Mouse (Mus musculus): ENCODE results near the gene Sema6b.
A peak's percentile ranks its signal among the peaks of the same experiment; 100 is the strongest.
"Not testable (repeated sequence)": the region's sequence is repeated elsewhere in the genome, so short reads cannot be mapped to it uniquely, and the experiment has no call there.

Gene Sema6b

DNA sequence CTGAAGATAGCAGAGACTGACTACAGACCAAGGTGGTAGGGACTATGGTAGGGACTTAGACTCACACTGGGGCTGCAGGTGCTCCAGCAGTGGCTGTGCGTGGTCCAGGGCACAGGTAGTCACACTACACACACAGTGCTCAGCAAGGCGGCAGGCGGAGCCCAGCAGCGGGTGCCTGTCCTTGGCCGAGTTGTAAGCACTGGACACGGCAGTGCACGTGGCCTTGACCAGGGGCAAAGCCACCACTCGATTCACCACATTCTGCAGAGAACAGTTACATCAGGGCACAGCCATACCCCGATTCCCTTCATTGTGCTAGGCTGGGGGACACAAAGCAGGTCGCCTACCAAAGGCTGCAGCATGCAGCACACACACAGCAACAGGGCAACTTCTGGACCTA, 23.9 kb downstream of the Sema6b start:
- DNase-seq: no peak

DNA sequence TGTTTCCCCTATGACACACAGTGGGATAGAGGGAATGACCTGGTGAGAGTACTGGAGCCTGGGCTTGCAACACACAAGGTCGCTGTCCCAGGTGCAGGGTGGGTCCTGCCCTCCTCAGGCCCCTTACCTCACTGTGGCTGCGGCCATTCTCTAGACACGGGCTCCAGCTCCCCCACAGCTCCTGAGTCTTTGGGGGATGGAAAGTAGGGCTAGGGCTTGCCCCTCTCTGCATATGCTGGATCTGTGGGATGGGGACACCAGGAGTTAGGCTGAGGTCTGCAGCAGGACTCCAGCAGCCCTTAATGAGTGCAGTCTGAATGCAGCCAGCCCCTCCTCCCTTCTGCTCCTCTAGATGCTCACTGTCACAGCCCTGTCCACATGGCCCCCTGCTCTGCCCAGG, 27.4 kb downstream of the Sema6b start:
- DNase-seq: no peak

DNA sequence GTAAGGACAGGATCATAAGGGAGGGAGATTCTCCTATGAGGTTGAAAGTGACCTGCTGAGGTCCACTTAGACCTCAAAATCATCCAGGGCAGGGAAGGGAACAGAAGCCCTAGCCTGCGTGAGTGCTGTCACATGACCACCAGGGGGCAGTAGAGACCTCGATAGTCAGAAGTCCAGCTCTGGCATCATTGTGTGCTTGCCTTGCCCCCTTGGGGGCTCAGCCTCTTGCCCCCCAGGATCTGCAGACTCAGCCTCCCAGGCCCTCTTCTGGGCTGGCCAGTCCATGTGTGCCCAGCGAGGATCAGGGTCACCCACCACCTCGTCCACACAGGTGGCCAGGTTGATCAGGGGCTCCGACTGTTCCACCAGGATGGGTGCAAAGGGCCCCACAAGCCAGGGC, 28.3 kb downstream of the Sema6b start:
- DNase-seq: peak; percentile 81

DNA sequence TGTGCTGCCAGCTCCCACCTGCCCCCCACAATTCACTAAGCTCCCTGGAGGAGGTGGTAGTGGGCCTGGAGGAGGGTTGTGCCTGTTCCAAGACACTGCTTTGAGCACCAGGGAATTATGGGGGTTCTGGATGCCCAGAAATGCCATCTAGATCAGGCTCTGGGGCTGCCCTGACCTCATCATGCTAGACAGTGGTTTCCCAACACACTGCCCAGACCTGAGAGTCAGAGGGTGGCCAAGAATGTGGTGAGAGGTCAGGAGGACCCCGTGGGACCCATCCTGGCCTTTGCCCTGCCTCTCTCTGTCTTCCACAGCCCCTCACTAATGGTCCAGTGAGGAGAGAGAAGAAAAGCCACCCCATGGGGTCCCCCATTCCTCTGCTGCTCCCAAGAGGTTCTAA, 29.1 kb downstream of the Sema6b start:
- DNase-seq: no peak

DNA sequence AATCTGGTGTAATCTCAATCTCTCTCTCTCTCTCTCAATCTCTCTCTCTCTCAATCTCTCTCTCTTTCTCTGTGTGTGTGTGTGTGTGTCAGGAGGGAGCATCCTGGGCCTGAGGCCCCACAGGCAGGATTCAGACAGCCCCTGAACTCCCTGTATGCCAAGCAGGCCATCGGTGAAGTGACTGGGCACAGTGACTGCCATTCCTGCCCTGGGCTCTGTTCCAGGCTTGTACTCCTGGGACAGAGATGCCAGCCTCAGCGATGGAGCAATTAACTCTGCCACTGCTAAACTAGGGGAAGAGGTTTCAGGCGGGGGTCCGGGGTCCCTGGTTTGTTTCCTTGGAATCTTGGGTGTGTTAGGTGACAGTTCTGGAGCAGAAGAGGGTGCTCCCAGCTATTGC, 29.6 kb downstream of the Sema6b start:
- DNase-seq: no peak

DNA sequence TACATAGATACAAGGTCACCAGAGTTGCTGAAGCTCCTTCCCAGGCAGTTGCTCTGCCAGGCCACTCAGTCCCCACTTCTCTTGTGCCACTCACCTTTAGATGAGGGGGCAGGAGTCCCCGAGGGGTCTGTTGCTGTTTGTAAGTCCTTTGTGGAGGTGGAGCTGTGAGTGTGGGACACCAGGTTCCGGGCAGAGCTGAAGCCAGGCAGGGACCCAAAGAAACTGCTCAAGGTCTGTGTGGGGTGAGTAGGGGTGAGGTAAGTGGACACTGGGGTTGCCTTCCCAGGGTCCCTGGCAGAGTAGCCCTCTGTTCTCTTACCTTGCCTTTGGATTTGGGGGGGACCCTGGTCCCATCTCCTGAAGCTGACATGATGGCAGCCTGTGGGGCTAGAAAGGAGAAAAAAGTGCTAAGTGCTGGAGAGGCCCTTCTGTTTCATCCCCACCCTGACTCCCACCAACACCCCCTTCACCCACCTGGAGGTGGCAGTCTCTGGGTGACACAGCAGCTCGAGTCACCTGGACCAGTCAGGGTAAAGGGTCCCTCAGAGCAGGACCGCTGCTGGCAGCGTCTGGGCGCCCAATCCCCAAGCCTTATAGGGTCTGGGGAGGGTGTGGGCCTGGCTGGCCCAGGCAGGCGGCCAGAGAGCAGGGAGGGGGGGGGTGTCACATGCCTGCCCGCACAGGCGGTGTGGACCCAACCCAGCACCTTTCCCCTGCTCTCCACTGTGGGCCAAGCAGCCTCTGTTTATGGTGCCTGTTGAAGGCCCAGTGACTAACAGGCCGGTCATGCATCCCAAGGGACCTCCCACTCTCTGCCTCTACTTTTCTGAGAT, 30.7 kb downstream of the Sema6b start, which contains the start of gene Plin4:
TSS of gene Plin4 (minus strand) at position 585 of the 833 bp plus-strand sequence.
- no peak for DNase-seq

DNA sequence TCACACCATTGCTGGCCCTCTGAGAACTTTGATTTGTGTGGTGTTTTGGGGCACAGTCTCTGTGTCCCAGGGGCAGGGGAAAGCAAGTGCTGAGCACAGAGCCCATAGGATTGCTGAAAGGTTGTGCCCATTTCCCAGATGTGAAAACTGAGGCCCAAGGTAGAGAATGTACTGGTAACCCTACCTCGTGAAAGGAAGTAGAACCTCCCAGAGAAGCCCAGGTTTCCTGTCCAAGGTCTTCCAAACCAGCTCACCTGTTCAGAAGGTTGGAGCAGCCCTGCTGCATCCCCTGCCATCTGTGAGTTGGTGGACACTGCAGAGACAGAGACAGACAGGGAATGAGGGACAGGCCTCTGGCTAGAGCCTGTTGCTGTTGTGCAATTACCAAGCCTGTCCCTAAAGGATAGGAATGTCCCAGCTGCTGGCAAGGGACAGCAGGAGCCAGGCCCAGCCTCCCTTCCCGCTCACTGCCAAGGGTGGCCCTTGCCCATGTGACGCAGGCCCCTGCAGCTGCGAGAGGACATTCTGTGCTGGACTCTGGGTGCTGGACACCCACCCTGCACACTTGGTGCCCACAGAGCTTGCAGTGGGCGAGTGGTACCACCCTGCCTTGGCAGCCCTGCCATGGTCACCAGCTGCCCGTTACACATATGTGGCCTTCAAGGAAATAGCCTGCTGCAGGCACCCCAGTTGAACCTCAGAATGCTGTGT, 31.7 kb downstream of the Sema6b start:
- DNase-seq: no peak

DNA sequence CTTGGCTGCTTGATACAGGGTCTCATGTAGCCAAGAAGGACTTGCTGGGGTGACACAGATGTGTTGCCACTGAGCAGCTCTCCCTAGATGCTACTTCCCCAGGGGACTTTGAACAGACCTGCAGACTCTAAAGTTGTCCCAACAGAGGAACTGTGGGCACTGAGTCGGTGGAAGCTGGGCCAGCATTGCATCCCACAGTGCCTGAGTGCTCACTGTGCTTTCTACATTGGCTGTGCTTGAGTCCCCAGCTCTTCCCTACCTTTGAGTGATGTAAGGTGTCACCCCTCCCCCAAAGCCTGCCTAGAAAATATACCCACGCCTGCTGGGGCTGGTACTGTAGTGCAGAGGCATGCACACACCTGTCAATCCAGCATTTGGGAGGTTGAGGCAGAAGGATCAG, 32.4 kb downstream of the Sema6b start:
- no peak for DNase-seq

DNA sequence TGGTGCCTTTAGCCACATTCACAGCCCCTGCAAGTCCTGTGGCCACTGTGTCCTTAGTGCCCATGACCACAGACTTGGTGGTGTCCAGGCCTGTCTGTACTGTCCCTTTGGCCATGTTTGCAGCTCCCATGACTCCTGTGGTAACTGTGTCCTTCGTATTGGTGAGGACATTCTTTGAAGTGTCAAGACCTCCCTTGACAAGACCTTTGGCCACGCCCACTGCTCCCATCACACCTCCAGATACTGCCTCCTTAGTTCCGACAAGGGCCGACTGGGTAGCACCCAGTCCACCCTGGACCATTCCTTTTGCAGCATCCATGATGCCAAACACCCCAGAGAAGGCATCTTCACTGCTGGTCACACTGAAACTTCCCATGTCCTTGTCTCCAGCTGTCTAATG, 33.2 kb downstream of the Sema6b start:
- DNase-seq: no peak

DNA sequence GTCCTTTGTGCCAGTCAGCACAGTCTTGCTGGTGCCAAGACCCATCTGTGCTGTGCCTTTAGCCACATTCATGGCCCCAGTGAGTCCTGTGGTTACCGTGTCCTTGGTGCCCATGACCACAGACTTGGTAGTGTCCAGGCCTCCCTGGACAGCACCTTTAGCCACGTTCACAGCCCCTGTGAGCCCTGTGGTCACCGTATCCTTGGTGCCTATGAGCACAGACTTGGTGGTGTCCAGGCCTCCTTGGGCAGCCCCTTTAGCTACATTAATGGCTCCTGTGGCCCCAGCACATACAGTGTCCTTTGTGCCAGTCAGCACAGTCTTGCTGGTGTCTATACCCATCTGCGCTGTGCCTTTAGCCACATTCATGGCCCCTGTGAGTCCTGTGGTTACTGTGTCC, 33.7 kb downstream of the Sema6b start:
- not testable (repeated sequence) for DNase-seq

DNA sequence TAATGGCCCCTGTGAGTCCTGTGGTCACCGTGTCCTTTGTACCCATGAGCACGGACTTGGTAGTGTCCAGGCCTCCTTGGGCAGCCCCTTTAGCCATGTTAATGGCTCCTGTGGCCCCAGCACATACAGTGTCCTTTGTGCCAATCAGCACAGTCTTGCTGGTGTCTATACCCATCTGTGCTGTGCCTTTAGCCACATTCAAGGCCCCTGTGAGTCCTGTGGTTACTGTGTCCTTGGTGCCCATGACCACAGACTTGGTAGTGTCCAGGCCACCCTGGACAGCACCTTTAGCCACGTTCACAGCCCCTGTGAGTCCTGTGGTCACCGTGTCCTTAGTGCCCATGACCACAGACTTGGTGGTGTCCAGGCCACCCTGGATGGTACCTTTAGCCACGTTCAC, 35.3 kb downstream of the Sema6b start:
- not testable (repeated sequence) for DNase-seq

DNA sequence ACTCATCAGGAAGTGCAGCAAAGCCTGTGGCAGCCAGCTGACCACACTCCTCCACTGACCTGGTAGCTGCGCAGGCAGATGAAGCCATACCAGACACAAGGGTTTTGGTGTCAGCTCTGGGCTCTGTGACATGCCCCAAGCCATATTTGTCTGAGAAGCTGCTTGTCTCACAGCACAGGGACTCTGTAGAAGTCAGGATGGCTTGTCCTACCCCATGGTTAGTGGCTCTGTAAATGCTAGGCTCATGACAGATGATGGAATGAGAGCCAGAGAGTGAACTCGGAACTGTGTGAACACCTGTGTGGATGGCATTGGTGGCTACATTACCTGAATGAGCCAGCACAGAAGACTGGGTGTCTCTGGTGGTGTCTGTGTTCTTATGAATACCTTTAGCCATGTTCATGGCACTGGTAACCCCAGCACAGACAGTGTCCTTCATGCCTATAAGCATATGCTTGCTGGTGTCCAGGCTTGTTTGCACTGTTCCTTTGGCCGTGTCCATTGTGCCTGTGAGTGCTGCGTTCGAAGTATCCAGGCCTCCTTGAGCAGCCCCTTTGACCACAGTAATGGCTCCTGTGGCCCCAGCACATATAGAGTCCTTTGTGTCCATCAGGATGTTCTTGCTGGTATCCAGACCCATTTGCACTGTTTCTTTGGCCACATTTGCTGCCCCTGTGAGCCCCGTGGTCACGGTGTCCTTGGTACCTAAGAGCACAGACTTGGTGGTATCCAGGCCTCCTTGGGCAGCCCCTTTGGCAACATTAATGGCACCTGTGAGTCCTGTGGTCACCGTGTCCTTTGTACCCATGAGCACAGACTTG, 36.5 kb downstream of the Sema6b start:
- DNase-seq: no peak

DNA sequence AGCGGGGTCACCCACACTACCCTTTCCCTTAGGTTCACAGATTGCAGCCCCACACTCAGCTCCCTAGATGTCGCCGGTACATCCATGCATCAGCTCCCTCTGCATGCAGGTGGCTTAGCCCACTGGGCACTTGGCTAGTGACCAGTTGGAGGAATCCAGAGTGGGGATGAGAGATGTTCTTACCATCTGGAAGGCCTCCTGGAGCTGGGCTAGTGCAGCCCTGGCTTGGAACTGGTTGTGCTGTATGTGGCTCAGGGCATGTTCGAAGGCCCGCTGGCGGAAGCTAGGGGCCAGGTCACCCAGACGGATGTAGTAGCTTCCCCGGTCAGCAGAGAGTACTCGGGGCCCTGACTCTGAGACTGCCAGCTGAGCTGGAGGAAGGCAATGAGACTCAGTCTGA, 37.2 kb downstream of the Sema6b start:
- DNase-seq: no peak

DNA sequence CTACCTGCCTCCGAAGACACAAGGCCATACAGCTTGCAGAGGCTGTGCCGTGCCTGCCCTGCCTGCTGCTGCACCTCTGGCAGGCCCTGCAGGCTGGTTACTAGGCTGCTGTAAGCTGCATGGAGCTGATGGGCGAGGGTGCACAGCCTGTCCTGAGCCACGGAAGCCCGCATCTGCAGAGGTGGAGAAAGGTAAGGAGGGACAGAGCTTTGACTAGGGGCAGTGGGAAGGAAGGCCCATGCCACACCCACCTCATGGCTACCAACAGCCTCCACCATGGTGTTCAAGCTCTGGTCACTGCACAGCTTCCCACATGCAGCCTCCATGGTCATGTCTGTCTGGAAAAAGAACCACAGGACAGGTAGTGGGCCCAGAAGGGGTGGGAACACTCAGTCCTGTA, 38.0 kb downstream of the Sema6b start:
- no peak for DNase-seq

DNA sequence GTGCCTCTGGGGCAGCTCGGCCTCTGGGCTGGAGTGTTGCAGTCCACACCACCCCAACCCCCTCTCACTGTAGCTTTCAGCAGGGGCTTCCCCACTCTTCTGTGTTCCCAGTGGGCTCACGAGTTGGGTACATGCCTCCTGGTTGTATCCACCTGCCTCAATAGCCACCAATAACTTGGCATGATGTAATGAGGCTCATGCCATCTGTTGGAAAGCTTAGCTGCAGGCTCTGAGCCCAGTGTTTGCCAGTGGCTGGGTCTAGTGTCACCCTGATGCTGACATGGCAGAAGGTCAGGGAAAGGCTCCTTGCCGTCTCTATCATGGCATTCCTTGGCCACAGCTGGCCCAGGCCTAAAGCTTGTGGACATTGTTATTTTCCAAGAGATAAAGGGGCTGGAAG, 39.3 kb downstream of the Sema6b start:
- DNase-seq: no peak

DNA sequence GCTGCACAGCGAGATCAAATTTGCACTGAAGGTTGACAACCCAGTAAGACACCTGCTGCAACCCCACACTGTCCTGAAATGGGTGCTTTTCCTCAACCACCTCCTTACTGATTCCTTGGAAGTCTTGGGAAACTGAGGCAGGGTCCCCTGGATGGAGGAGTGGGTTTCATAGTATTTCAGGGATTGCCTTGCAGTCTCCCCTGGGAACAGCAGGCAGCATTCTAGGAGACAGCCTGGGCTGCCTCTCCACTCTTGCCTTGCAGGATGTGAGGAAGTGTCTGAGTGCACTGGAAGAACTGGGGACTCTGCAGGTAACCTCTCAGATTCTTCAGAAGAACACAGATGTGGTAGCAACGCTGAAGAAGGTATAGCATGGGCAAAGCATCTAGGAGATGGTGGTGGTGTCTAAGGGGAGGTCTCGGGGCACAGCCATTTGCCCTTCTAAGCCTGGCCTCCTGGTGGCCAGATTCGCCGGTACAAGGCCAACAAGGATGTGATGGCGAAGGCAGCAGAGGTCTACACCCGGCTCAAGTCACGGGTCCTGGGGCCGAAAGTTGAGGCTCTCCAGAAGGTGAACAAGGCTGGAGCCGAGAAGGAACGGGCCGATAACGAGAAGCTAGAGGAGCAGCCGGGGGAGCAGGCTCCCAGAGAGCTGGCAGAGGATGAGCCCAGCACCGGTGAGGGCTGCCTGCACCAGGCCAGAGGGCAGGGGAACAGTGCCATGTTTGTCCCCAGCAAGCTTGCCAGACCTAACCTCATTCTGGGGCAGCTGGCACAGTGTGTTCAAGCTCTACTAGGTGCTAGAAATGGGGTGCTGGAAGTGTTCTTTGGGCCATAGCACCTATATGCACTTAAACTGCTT, 41.2 kb downstream of the Sema6b start:
- DNase-seq: no peak

DNA sequence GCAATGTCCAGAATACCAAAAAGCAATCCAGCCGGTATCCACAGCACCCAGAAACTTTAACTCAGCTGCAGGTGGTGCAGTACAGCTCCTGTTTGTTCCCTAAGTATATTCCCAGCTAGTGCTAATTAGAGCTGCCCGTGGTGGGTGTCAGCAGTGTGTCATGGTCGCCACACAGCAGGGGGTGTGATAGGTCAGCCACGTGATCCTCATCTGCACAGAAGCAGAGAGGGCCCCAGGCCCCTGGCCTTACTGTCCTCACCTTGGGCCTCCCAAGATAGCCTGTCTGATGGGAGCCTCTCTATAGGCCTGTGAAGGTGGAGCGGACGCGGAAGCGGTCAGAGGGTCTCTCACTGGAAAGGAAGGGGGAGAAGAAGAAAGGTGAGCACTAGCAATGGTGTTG, 42.0 kb downstream of the Sema6b start:
- no peak for DNase-seq

DNA sequence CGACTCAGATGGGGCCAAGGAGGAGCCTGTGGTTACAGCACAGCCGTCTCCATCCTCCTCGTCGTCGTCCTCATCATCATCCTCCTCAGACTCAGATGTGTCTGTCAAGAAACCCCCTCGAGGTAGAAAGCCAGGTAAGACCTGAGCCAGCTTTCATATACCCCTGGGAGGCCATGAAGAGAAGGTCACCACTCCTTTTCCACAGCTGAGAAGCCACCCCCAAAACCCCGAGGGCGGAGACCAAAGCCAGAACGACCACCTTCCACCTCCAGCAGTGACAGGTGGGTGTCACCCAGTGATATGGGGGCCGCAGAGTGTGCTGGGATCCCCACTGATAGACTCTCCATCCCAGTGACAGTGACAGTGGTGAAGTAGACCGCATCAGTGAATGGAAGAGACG, 43.3 kb downstream of the Sema6b start:
- no peak for DNase-seq

DNA sequence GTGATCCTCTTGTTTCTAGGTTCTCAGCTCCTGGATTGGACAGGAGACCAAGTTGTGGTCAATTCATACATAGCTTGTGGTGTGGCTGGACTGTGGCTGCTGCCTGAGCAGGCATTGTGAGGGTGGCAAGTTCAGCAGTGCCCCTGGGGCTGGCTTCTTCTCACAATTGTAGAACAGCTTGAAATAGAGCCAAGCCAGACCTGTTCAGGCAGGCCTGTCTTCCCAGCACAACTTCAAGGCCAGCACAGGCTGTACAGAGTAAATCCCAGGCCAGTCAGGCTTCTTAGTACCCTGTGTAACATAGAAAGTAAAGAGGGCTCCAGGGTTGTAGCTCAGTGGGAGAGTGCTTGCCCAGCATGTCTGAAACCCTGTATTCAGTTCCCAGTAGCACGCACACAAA, 47.3 kb downstream of the Sema6b start:
- no peak for DNase-seq

DNA sequence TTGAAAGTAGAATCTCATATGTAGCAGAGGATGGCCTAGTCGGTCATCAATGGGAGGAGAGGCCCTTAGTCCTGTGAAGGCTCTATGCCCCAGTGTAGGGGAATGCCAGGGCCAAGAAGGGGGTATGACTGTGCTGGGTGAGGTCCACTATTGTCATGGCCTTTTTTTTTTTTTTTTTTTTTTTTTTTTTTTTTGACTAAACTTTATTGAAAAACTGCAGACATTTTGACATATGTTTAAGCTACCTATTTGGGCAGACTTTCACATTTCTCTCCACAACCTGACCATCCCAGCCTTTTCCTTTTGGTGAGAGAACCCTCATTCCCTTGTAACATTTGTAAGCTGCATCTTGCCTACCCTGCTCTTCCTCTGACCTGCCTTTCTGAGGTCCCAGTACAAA, 47.8 kb downstream of the Sema6b start:
- DNase-seq: no peak

DNA sequence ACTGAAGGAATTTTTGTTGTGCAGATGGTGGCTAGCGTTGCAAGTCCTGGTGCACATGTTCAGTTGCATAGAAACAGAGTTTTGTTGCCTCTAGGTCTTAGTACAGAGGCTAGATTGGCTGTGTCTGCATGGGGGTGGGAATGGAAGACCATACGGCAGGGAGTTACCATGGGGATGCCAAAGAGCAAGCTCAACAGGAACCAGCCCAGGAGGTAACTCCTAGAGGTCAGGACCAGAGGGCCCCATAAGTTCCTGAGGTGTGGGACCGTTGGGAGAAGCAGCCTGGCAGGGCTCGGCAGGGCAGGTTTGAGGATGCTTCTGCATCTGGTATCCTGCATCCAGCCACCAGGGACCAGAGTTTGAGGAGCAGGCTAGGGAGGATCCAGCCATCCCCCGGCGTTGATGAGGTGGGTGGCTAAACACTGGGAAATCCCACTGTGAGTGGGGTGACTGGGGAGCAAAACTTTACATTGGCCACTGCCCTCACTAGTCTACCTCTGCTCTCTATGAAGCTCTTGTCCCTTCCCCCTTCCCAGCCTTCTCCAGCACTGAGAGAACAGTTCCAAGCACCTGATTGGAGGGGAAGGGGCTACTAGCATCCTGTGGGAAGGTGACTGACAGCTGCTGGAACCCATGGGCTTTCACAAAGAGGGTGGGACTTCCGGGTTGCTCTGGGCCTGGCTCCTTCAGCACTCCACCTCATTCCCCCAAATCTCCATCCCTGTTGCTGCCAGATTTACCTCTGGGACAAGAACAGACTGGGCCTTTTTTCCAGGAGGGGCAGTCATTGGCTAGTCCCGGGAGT, 59.2 kb downstream of the Sema6b start:
- DNase-seq: peak; percentile 55

DNA sequence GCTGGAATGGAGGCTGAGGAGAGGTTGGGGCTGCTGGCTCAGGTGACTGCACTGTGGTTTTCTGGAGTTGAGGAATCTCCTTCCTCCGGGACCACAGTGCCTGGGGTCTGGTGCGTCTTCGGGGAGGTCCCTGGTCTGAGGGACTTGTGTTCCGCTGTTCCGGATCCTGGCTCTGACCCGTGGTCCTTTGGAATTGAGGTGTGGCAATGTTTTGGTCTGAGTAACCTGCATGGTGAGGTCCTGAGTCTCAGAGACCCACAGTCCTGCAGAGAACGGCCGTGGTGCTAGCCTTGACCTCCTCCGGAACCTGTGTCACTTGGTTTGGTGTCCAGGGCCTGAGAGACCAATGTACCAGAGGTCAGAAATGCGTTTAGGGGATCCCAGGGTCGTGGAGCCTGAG, 60.2 kb downstream of the Sema6b start:
- DNase-seq: peak; percentile 71
